Mouse (Mus musculus) forebrain, embryonic 13.5 days (tissue): ENCODE results near the gene Sfxn3. TPM values are rescaled to one million over a fixed set of nuclear protein-coding genes. Genes with fewer than 3 reads are reported as not detected.

ENCODE experiments used
- ATAC-seq: fragments of 200-750 bp; cut with Nextera tagmentation; 2 replicates; pipeline ENCODE4 v1.8.0; 2017
- H3K27ac ChIP-seq: fragments of 300-500 bp; sonication (generic); 2 replicates; pipeline ENCODE4 v1.5.1; 2015; ENCODE audit warnings: inconsistent platforms, mild to moderate bottlenecking, moderate library complexity
- H3K27me3 ChIP-seq: fragments of 300-500 bp; sonication (generic); 2 replicates; pipeline ENCODE4 v1.6.1; 2015; ENCODE audit warnings: mild to moderate bottlenecking, inconsistent platforms
- H3K36me3 ChIP-seq: fragments of 300-500 bp; sonication (generic); 2 replicates; pipeline ENCODE4 v1.6.1; 2015; ENCODE audit warnings: mild to moderate bottlenecking, inconsistent platforms; ENCODE audit not compliant: poor library complexity, severe bottlenecking
- H3K4me1 ChIP-seq: fragments of 300-500 bp; sonication (generic); 2 replicates; pipeline ENCODE4 v1.6.1; 2015; ENCODE audit warnings: inconsistent platforms
- H3K4me2 ChIP-seq: fragments of 300-500 bp; sonication (generic); 2 replicates; pipeline ENCODE4 v1.6.1; 2015; ENCODE audit warnings: inconsistent platforms, mild to moderate bottlenecking, moderate library complexity
- H3K4me3 ChIP-seq: fragments of 300-500 bp; sonication (generic); 2 replicates; pipeline ENCODE4 v1.5.1; 2015; ENCODE audit warnings: mild to moderate bottlenecking, inconsistent platforms
- H3K9ac ChIP-seq: fragments of 300-500 bp; sonication (generic); 2 replicates; pipeline ENCODE4 v1.6.1; 2015; ENCODE audit warnings: mild to moderate bottlenecking, inconsistent platforms
- H3K9me3 ChIP-seq: fragments of 300-500 bp; sonication (generic); replicated peaks from 2 replicates; pipeline ENCODE4 v1.6.1; 2016; ENCODE audit warnings: inconsistent platforms
- WGBS: fragments of 180-500 bp; shearing (Covaris S2); methylation state at CpG from one replicate; pipeline ENCODE4 v1.1.7; 2015; 5-methylcytosine and 5-hydroxymethylcytosine counted together
- polyA plus RNA-seq: library from polyadenylated mRNA; unstranded; fragments of >200 nt; fragmentation: Nextera tagmentation; extraction: Ambion mirVana; gene quantifications from 2 replicates; pipeline ENCODE4 v1.2.1, GENCODE M21; 2015

The Sfxn3 gene
- 38.8 and 42.2 TPM in 2 replicates for polyA plus RNA-seq

DNA sequence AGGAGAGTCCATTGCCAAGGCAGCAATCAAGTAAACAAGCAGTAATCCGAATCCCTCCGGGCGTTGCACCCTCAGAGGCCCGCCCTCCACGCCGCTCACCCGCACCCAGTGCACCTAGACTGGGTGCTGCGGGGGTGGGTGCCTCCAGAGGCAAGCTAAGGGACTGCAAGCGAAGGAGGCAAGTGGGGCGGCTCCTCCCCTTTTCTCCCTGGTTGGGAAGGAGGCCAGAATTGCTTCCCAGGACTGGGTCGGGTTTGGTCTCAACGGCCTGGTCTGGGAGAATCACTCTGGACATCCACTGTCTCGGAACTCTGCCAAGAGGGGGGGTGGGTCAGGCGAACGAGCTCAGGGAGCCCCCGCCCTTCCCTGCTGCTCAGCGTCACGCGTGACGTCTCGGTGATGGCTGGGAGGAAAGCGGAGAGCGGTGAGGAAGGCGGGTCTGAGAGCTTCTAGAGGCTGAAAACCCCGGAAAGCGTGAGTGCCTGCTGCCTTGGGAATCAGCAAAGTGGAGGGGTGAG, at the start of gene Sfxn3:
TSS of gene Sfxn3 (plus strand) at position 87 of the 518 bp plus-strand sequence.
- peak; percentile 86 for ATAC-seq
- Histone ChIP-seq H3K4me3 (peak within 1 kb of the TSS; percentile 54), H3K9me3 (no peaks in the 10 kb centered on the region), H3K9ac (peak within 1 kb of the TSS; percentile 77), H3K36me3 (peaks cover 16% of the 10 kb centered on the region), H3K27ac (peak within 1 kb of the TSS; percentile 87), H3K4me2 (peak within 1 kb of the TSS; percentile 68), H3K4me1 (peaks cover 43% of the 10 kb centered on the region), H3K27me3 (peaks cover 19% of the 10 kb centered on the region)
- WGBS, result under 1% methylated on average over 26 of the region's 26 CpGs

DNA sequence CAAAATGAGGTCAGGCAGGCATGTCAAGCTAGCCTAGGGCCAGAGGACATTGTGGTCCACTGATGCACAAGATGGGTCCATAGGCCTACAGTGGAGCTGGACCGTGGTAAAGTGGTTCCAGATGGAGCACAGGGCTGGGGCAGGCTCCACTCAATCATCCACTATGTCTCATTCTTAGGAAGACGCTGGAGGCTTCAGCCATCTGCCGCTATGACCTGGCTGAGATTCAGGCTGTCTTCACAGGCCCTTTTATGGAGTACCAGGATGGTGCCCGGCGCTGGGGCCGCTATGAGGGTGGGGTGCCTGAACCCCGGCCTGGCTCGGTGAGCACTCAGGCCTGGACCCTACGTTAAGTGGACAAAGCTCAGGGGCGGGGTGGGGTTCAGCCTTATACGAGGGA, 49.5 kb upstream of the Sfxn3 start:
- Histone ChIP-seq H3K27ac (no peak overlapping the region), H3K9ac (no peak overlapping the region), H3K27me3 (no peaks in the 10 kb centered on the region), H3K9me3 (no peaks in the 10 kb centered on the region), H3K4me2 (no peak overlapping the region), H3K4me3 (no peak overlapping the region), H3K4me1 (no peaks in the 10 kb centered on the region), H3K36me3 (peaks cover 69% of the 10 kb centered on the region)
- 90% methylated on average over 11 of the region's 11 CpGs for WGBS
- ATAC-seq, result no peak

DNA sequence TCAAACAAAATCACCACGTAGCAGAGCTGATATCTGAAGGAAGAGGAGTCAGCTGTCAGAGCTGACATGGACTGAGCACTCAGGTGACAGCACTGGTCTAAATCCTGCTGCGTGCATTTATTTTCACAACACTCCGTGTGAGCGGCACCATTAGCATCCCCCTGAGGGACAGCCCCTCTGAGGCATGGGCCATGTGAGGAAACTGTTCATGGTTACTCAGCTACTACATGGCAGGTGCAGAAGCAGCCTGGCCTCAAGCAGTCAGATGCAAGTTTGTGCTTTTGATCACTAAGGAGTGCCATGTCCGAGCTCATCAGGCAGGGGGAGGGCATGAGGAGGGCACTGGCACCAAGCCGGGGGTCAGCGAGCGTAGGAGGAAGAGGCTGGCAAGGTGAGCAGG, 47.7 kb upstream of the Sfxn3 start:
- Histone ChIP-seq H3K27me3 (no peaks in the 10 kb centered on the region), H3K27ac (no peak overlapping the region), H3K4me2 (no peak overlapping the region), H3K4me3 (no peak overlapping the region), H3K36me3 (peaks cover 84% of the 10 kb centered on the region), H3K9me3 (no peaks in the 10 kb centered on the region), H3K9ac (no peak overlapping the region), H3K4me1 (no peaks in the 10 kb centered on the region)
- ATAC-seq, result no peak
- 88% methylated on average over 8 of the region's 8 CpGs for WGBS

DNA sequence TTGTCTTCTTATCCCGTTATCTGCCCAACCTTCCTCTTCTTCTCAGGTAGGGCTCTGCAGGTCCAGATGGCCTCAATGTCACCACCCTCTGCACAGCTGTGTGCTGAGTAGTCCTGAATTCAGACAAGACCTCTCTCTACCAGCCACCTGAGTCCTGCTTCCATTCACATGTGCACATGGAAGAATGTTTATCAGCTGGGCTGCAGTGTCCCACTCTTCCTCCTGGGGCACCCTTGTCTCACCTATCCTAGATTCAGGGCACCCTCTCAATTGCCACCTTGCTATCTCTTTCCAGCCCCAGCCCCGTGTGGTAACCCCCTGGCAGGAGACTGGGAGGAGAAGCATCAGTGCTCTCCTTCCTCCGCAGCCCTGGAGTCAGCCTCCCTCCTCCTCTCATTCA, 45.0 kb upstream of the Sfxn3 start:
- peaks cover 73% of the 10 kb centered on the region for H3K36me3 ChIP-seq
- no peaks in the 10 kb centered on the region for H3K27me3 ChIP-seq
- ATAC-seq, result no peak
- H3K9ac ChIP-seq, result no peak overlapping the region
- no peak overlapping the region for H3K4me3 ChIP-seq
- H3K4me2 ChIP-seq, result no peak overlapping the region
- WGBS, result 65% methylated on average over 3 of the region's 3 CpGs
- H3K27ac ChIP-seq, result no peak overlapping the region
- no peaks in the 10 kb centered on the region for H3K9me3 ChIP-seq
- peaks cover 18% of the 10 kb centered on the region for H3K4me1 ChIP-seq

DNA sequence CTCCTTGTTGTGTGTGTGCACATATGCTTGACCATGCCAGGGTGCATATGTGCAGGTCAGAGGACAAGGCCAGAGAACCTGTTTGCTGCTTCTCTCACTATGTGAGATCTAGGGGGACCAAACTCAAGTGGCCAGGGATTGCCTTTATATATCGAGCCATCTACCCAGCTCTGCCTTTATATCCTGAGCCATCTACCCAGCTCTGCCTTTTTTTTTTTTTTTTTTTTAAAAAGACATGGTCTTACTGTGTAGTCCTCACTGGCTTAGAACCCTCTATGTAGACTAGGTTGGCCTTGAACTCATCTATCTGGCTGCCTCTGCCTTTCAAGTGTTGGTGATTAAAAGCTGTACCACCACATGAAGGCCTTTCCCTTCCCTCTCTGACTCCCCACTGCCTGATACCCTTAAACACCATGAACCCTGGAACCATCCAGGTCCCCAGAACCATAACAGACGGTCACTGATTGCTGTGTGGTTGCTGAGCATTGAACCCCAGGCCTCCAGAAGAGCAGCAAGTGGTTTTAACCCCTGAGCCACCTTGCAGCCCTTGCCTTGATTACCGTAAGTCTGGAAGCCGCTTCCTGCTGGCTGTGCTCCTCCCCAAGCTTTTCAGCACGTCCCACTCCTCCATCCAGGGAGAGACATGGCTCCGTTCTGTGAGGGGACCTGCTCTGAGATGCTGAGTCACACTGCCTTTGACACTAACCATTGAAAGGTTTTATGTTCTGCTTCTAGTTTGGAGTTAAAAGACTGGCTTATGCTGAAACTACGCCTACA, 43.4 kb upstream of the Sfxn3 start:
- Histone ChIP-seq H3K27ac (no peak overlapping the region), H3K4me2 (no peak overlapping the region), H3K4me1 (peaks cover 34% of the 10 kb centered on the region), H3K27me3 (no peaks in the 10 kb centered on the region), H3K9me3 (no peaks in the 10 kb centered on the region), H3K4me3 (no peak overlapping the region), H3K36me3 (peaks cover 67% of the 10 kb centered on the region), H3K9ac (no peak overlapping the region)
- no peak for ATAC-seq
- WGBS, result 84% methylated on average over 7 of the region's 7 CpGs

DNA sequence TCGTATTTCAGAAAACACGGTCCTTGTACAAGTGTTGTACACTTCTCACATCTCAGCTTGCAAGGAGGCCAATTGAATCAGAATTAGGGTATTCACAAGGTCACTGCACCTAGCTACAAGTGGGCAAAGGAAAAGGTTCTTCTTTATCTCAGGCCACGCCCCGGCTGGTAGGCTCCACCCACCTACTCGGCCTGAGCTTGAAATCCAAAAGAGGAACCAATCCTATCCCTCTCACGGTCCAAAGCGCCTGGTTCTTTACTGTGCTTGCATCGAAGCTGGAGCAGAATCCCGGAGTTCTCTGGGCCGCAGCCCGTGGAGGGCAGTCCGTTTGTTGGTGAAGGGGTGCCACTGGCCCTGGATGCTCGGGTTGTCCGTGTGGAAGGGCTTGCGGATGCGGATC, 41.9 kb upstream of the Sfxn3 start, which contains the start of gene Twnk:
TSS of gene Twnk (plus strand) at position 220 of the 400 bp plus-strand sequence.
- Histone ChIP-seq H3K27me3 (no peaks in the 10 kb centered on the region), H3K9me3 (no peaks in the 10 kb centered on the region), H3K9ac (peak within 1 kb of the TSS; percentile 86), H3K4me3 (peak within 1 kb of the TSS; percentile 97), H3K4me2 (peak within 1 kb of the TSS; percentile 98), H3K36me3 (peaks cover 62% of the 10 kb centered on the region), H3K4me1 (peaks cover 36% of the 10 kb centered on the region), H3K27ac (peak within 1 kb of the TSS; percentile 66)
- no peak for ATAC-seq
- 10% methylated on average over 16 of the region's 16 CpGs for WGBS

DNA sequence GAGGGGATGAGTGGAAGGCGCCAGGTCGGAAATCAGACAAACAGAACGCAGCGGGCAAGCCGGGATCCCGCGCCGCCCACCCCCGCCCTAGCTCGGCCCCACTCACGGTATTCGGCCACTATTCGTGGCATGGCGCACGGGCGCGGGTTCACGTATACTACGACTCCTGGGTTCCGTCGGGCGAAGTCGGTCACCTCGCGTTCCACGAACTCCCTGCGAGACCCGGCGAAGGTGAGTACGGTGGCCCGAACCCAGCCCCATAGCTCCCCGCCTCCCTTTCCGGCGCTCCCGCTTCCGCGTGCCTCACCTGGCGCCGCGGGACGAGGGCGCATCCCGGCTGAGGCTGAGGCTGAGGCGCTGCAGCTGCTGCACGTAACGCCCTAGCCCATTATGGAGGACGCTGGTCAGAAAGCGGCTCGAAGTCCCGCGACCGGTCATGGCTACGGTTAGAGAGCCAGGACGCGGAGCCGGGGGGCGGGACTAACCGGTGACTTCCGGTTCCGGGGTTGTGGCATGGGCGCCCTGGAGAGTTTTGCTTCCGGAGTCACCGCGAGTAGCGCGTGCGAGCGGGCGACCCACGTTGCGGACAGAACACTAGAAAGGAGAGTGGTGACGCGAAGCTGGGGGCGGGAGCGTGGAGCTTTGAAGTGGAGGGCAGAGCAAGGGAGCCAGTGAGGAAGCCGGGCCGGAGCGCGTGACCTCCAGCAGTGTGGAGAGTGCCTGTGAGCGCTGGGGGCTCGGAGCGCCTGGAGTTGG, 41.2 kb upstream of the Sfxn3 start, which contains the start of gene Mrpl43:
TSS of gene Mrpl43 (minus strand) at position 486 of the 756 bp plus-strand sequence.
- Histone ChIP-seq H3K9me3 (no peaks in the 10 kb centered on the region), H3K4me2 (peak within 1 kb of the TSS; percentile 98), H3K9ac (peak within 1 kb of the TSS; percentile 86), H3K27ac (peak within 1 kb of the TSS; percentile 66), H3K36me3 (peaks cover 62% of the 10 kb centered on the region), H3K4me1 (peaks cover 36% of the 10 kb centered on the region), H3K27me3 (no peaks in the 10 kb centered on the region), H3K4me3 (peak within 1 kb of the TSS; percentile 97)
- WGBS, result under 1% methylated on average over 82 of the region's 82 CpGs
- peak; percentile 95 for ATAC-seq

DNA sequence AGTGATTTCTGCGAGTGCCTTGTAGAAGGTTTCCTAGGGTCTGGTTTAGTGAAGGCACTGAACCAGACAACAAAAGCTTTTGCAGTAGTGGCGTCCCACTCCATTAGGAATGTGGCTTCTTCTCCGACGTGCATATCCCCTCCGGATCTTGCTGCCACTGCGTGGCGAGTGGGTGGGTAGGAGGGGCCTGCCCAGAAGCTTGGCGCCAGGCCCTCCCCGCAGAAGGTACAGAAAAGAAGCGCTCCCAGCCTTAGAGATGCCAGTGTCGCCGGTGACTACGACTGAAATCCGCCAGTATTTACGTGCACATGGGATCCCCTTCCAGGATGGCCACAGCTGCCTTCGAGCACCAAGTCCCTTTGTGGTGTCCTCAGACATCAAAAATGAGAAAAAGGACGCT, 40.3 kb upstream of the Sfxn3 start:
- 48% methylated on average over 17 of the region's 17 CpGs for WGBS
- H3K4me2 ChIP-seq, result peak overlapping the region; percentile 98
- ATAC-seq, result no peak
- H3K27ac ChIP-seq, result no peak overlapping the region
- no peaks in the 10 kb centered on the region for H3K9me3 ChIP-seq
- H3K36me3 ChIP-seq, result peaks cover 61% of the 10 kb centered on the region
- no peaks in the 10 kb centered on the region for H3K27me3 ChIP-seq
- H3K4me3 ChIP-seq, result peak overlapping the region; percentile 97
- peaks cover 36% of the 10 kb centered on the region for H3K4me1 ChIP-seq
- peak overlapping the region; percentile 86 for H3K9ac ChIP-seq

DNA sequence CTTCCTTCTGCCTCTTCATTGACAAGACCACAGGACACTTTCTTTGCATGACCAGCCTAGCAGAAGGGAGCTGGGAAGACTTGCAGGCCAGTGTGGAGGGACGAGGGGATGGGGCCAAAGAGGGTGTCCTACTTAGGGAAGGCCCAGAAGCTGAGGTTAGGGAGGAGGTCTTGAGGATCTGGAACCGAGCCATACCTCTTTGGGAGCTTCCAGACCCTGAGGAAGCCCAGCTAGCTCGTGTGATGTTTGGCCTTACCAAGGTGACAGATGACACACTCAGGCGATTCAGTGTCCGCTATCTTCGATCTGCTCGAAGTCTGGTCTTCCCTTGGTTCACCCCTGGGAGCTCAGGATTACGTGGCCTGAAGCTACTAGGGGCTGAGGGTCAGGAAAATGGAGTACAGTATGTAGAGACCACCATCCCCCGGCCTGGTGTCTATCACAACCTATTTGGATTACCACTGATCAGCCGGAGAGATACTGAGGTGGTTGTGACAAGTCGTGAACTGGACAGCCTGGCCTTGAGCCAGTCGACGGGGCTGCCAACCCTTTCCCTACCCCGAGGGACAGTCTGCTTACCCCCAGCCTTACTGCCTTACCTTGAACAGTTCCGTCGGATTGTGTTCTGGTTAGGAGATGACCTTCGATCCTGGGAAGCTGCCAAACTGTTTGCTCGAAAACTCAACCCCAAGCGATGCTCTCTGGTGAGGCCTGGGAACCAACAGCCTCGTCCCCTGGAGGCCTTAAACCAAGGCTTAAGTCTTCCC, 39.7 kb upstream of the Sfxn3 start:
- H3K36me3 ChIP-seq, result peaks cover 55% of the 10 kb centered on the region
- H3K4me3 ChIP-seq, result peak overlapping the region; percentile 97
- ATAC-seq, result no peak
- H3K4me2 ChIP-seq, result peak overlapping the region; percentile 98
- WGBS, result 94% methylated on average over 20 of the region's 20 CpGs
- H3K4me1 ChIP-seq, result peaks cover 41% of the 10 kb centered on the region
- no peak overlapping the region for H3K27ac ChIP-seq
- no peaks in the 10 kb centered on the region for H3K9me3 ChIP-seq
- peak overlapping the region; percentile 86 for H3K9ac ChIP-seq
- H3K27me3 ChIP-seq, result no peaks in the 10 kb centered on the region

DNA sequence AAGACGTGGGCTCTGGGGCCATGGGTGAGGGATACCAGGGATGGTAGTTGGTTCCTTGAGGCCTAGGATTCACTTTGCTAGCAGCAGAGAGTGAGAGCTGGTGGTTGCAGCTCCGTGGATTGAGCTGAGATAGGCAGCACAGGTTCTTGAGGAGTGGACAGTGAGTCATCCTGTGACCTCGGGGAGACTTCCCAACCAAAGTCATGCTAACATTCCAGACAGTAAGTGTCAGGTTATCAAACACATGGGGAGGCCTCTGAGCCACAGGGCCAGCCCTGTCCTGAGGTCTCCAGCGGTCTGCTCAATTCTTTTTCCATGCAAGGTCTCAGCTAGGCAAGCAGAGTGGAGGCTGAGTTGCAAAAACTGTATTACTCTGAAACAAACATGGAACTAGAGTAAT, 36.7 kb upstream of the Sfxn3 start:
- Histone ChIP-seq H3K4me3 (no peak overlapping the region), H3K27me3 (no peaks in the 10 kb centered on the region), H3K9me3 (no peaks in the 10 kb centered on the region), H3K27ac (no peak overlapping the region), H3K4me1 (peaks cover 48% of the 10 kb centered on the region), H3K4me2 (no peak overlapping the region), H3K9ac (no peak overlapping the region), H3K36me3 (peaks cover 35% of the 10 kb centered on the region)
- 92% methylated on average over 4 of the region's 4 CpGs for WGBS
- no peak for ATAC-seq

DNA sequence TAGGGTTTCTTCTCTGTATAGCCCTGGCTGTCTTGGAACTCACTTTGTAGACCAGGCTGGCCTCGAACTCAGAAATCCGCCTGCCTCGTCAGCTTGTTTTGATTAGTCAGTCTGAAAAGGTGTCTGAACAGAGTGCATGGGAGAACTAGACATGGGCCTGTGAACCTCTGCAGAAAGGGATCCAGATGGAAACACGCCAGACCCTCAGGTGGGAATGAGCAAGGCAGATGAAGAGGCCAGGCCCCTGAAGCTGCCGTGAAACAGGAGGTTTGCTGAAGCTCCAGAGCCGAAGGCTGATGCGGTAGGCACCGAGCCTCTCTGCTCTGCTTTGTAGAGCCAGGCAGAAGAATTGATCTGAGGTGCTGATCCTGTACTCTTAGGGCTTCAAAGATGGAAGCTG, 35.1 kb upstream of the Sfxn3 start:
- Histone ChIP-seq H3K27me3 (no peaks in the 10 kb centered on the region), H3K4me1 (peaks cover 55% of the 10 kb centered on the region), H3K4me3 (no peak overlapping the region), H3K27ac (peak overlapping the region; percentile 68), H3K36me3 (peaks cover 35% of the 10 kb centered on the region), H3K4me2 (no peak overlapping the region), H3K9me3 (no peaks in the 10 kb centered on the region), H3K9ac (0 out of 2 replicates have a peak overlapping the region, but pooled peaks have one; percentile 8)
- no peak for ATAC-seq
- WGBS, result 80% methylated on average over 8 of the region's 8 CpGs
